Mouse (Mus musculus): ENCODE measurements around the gene Zfp286. TPM values are rescaled to one million over a fixed set of nuclear protein-coding genes. Genes with fewer than 3 reads are reported as not detected.

Gene Zfp286
- polyA plus RNA-seq, 1 experiment = 1.1 TPM

DNA sequence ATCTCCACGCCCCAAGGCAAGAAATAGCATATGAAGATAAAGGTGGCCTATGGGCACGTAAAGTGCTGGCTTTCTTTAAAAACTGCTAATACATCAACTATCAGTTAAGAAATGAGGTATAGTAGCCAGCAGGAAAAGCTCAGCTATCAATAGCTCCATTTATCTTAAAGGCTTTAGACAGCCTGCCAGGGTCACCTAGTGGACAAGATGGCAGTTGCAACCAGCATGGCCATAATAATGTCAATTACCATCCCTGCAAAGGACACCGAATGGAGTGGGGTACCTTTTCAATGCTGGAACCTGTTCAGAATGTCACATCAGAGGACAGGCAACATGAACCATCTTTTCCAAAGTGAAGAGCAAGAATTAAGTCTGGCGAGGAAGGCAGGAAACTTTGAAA is 19.9 kb upstream of the Zfp286 start:
- TF ChIP-seq POLR2A (IDR thresholded peaks at IDR 0.05; ENCODE audit: borderline replicate concordance, extremely low read depth, low read depth, low read length) = no peak
- TF ChIP-seq CTCF (IDR thresholded peaks at IDR 0.05; ENCODE audit: insufficient read depth, low read length) = peak; percentile 32; the same call in 1 of the 2 replicates
- no peak for DNase-seq
- Histone ChIP-seq H3K4me1 (ENCODE audit: control insufficient read depth, insufficient read depth, low read length) (no peaks in the 10 kb centered on the region; the same call in 1 of the 2 replicates), H3K4me3 (replicated peaks; ENCODE audit: extremely low read depth, low read depth, low read length) (no peak overlapping the region)
- WGBS = 64% methylated on average over 4 of the region's 4 CpGs

DNA sequence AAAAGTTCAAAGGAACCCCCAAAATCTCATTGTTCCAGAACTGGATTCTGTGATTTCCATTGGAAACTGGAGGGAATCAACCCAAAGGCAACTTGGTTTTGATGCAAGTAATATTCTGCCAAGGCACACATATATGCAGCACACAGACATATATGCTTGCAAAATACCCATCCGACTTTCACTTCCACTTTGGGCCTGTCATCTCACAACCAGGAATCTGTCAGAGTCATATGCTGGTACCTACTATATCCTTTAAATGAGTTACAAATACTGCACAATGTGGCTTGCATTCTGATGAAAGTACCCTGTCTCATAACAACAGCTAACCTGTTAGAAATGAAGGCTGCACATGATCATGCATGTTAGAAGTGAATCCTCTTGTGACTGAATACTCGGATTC is 18.7 kb upstream of the Zfp286 start:
- H3K4me3 ChIP-seq (replicated peaks; ENCODE audit: extremely low read depth, low read depth, low read length) = no peak overlapping the region
- TF ChIP-seq CTCF (IDR thresholded peaks at IDR 0.05; ENCODE audit: insufficient read depth, low read length) (no peak), POLR2A (IDR thresholded peaks at IDR 0.05; ENCODE audit: borderline replicate concordance, extremely low read depth, low read depth, low read length) (no peak)
- 86% methylated on average over 2 of the region's 2 CpGs for WGBS

DNA sequence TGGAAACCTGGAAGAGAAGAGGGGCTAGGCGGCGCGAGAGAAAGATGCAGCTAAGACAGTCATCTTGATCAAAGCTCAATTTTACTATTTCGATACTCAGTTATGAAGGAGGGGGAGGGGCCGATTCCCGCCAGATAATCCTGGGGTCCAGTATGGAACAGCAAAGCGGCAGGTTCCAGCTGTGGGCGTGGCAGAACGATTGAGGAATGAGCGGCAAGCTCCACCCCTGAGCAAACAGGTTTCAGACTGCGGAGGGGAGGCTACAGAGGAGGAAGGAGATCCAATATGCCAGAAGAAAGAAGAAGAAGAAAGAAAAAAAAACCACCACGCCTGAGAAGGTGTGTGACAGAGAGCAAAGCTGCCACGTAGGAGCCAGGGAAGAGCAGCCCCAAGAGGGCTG is 14.9 kb upstream of the Zfp286 start:
- TF ChIP-seq POLR2A (IDR thresholded peaks at IDR 0.05; ENCODE audit: borderline replicate concordance, extremely low read depth, low read depth, low read length) (no peak), CTCF (IDR thresholded peaks at IDR 0.05; ENCODE audit: insufficient read depth, low read length) (no peak)
- 58% methylated on average over 13 of the region's 13 CpGs for WGBS
- Histone ChIP-seq H3K4me1 (ENCODE audit: control insufficient read depth, insufficient read depth, low read length) (no peaks in the 10 kb centered on the region), H3K4me3 (replicated peaks; ENCODE audit: extremely low read depth, low read depth, low read length) (no peak overlapping the region)
- DNase-seq = no peak

More for the DNA sequence above, 18.7 kb upstream of the Zfp286 start:
- H3K4me1 ChIP-seq (ENCODE audit: control insufficient read depth, insufficient read depth, low read length) = no peaks in the 10 kb centered on the region; the same call in 1 of the 2 replicates
- DNase-seq = no peak

DNA sequence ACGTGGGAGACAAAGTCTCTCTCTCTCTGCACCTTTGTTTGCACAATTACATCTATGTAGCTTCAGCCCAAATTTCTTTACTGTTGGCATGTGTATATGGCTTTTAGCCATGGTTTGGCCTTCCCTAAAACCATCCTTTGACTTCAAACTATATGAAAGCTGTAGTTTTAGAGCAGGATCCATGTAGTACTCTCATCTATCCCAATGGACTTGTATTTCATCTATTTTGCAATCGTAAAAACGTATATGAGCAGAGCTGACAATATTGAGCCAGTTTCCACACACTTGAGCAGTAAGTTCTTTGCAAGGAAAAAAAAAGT is 315 bp upstream of the Zfp286 start:
- H3K4me1 ChIP-seq (ENCODE audit: control insufficient read depth, insufficient read depth, low read length) = no peaks in the 10 kb centered on the region; the same call in 1 of the 2 replicates
- H3K4me3 ChIP-seq (replicated peaks; ENCODE audit: extremely low read depth, low read depth, low read length) = peak overlapping the region; percentile 57
- 54% methylated on average over 3 of the region's 3 CpGs for WGBS
- no peak for DNase-seq
- TF ChIP-seq POLR2A (IDR thresholded peaks at IDR 0.05; ENCODE audit: borderline replicate concordance, extremely low read depth, low read depth, low read length) (no peak), CTCF (IDR thresholded peaks at IDR 0.05; ENCODE audit: insufficient read depth, low read length) (no peak)

DNA sequence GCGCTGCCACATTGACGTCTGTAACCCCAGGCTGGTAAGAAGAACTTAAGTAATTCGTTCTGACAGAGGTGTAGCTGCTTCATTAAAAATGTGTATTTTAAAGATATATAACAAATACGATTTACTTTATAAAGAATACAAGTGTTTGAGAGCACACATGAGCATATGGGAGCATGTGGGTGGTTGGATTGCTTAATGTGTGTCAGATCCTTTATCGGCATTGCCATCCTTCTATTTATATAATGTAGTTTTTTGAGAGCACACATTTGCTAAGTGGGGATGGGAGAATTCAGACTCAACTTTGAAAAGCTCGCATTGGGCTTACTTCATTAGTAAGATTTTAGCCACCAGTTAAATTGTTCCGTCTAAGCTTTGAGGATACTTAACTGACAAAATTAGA is 12.8 kb downstream of the Zfp286 start:
- no peak for DNase-seq
- TF ChIP-seq POLR2A (IDR thresholded peaks at IDR 0.05; ENCODE audit: borderline replicate concordance, extremely low read depth, low read depth, low read length) (no peak), CTCF (IDR thresholded peaks at IDR 0.05; ENCODE audit: insufficient read depth, low read length) (no peak)
- no peak overlapping the region for H3K4me3 ChIP-seq (replicated peaks; ENCODE audit: extremely low read depth, low read depth, low read length)
- no peaks in the 10 kb centered on the region for H3K4me1 ChIP-seq (ENCODE audit: control insufficient read depth, insufficient read depth, low read length)
- 95% methylated on average over 7 of the region's 7 CpGs for WGBS

DNA sequence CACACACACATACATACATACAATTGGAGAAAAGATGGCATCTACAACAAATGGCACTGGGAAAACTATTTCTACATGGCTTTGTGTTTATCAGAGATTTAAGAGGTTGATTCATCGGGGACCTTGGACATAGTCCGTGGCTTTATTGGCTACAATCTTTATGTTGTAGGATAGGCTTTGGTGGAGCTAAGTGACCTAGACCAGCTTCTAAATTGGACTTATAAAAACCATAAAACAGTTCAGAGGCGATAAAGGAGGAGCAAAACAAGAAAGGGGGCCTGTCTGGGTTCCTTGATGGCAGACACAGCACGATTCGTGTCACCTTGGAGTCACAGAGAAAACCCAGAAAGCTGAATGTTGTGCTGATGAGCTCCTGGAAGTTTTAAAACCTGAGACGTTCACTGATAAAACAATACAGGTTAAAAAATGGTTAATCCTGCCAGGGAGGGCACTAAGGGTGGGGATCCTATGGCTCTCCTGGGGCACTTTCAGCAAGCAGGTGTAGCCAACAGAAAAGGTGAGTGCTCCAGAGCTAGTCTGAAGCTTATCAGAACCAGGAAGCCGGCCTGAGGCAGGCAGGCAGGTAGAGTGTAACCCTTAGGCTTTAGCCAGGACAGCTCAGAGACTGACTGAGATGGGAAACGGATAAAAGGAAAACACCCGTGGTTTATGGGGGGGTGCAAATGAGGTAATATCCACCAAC is 28.4 kb downstream of the Zfp286 start:
- TF ChIP-seq POLR2A (IDR thresholded peaks at IDR 0.05; ENCODE audit: borderline replicate concordance, extremely low read depth, low read depth, low read length) = no peak
- TF ChIP-seq CTCF (IDR thresholded peaks at IDR 0.05; ENCODE audit: insufficient read depth, low read length) = no peak
- Histone ChIP-seq H3K4me3 (replicated peaks; ENCODE audit: extremely low read depth, low read depth, low read length) (no peak overlapping the region), H3K4me1 (ENCODE audit: control insufficient read depth, insufficient read depth, low read length) (no peaks in the 10 kb centered on the region)
- no peak for DNase-seq
- 70% methylated on average over 9 of the region's 9 CpGs for WGBS

DNA sequence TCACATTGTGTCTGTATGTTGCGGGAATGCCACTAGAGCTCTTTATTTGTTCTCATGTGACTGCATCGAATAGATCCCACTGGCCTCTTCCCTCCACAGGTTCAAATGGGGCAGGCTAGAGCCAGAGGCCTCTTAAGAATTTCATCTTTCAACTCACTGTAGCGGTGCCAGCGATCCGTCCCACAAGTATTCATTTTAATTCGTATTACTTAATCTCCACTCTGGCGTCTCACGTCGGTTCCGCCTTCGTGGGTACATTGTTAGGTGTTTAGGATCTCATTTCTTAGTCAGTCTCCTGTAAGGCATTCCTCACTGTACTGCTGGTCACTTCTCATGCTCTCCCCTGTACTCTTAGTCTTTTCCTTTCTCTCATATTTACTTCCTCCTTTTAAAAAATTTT is 30.8 kb downstream of the Zfp286 start:
- 89% methylated on average over 11 of the region's 11 CpGs for WGBS
- no peaks in the 10 kb centered on the region for H3K4me1 ChIP-seq (ENCODE audit: control insufficient read depth, insufficient read depth, low read length)
- no peak for DNase-seq
- H3K4me3 ChIP-seq (replicated peaks; ENCODE audit: extremely low read depth, low read depth, low read length) = no peak overlapping the region
- TF ChIP-seq POLR2A (IDR thresholded peaks at IDR 0.05; ENCODE audit: borderline replicate concordance, extremely low read depth, low read depth, low read length) (no peak), CTCF (IDR thresholded peaks at IDR 0.05; ENCODE audit: insufficient read depth, low read length) (no peak)

DNA sequence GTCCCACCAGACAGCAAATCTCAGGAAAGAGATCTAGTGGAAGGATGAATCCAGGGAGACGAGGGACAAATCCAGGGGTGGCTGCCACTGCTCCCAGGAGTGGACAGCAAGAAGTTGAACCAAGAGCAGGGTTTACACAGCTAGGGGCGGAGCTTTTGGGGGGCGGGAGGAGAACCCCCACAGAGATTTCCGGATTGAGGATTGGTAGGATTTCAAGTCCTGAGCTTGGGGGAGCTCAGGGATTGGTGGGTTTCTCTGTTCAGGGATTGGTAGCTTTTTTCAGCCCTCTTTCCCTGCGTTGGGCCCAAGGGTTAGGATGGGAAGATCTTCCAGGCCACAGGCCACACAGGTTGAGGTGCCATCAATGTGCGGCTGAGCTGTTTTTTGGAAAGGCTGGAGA is 31.4 kb downstream of the Zfp286 start:
- DNase-seq = no peak
- no peak overlapping the region for H3K4me3 ChIP-seq (replicated peaks; ENCODE audit: extremely low read depth, low read depth, low read length)
- no peaks in the 10 kb centered on the region for H3K4me1 ChIP-seq (ENCODE audit: control insufficient read depth, insufficient read depth, low read length)
- TF ChIP-seq CTCF (IDR thresholded peaks at IDR 0.05; ENCODE audit: insufficient read depth, low read length) (no peak), POLR2A (IDR thresholded peaks at IDR 0.05; ENCODE audit: borderline replicate concordance, extremely low read depth, low read depth, low read length) (no peak)
- WGBS = 83% methylated on average over 6 of the region's 6 CpGs

DNA sequence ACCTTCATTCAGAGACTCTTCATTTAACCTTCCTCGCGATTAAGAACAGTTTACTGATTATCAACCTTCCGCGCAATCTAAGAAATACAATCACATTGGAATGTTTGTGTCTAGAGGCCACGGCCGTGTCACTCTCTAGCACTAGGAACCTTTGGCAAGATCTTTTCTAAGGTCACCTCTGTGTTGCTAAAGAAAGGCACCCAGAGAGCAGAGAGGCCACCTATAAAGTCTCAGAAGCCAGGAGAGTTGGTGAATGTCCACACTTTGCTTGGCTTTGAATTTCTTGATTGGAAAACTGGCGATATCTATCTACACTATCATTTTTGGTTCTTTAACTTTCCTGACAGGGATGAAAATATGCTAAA is 32.1 kb downstream of the Zfp286 start:
- WGBS = 4% methylated on average over 7 of the region's 7 CpGs

DNA sequence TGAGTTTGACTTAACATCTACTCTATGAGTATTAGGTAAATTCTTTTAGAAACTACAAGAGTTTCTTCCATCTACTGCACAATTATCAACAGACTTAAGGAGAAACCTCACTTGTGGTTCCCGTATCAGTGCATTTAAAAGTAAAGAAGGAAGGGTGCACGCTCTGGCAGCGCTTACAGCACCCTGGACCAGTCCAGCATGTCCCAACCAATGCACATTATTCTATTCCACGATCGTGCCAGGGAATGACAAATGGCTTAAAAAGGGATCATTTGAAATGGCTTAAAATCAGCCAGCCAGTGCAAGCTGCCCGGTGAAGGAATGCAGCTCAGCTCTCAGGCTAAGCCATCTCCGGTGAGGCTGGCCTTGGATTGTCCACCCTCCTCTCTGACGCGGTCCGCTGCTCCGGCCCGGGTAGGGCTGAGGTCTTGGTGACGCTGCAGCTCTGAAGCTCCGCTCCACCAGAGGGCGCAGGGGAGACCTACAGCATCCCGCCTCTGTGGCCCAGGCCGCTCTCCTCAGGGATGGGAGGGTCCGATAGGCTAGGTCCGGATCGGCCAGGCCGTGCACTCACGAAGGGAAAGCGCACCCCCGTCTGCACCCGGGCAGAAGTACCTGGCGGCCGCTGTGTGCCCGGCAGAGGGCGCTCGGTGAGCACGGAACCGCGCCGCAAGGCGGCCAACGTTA is 32.7 kb downstream of the Zfp286 start:
- Histone ChIP-seq H3K4me3 (replicated peaks; ENCODE audit: extremely low read depth, low read depth, low read length) (no peak overlapping the region), H3K4me1 (ENCODE audit: control insufficient read depth, insufficient read depth, low read length) (no peaks in the 10 kb centered on the region)
- peak; percentile 93 for DNase-seq
- TF ChIP-seq POLR2A (IDR thresholded peaks at IDR 0.05; ENCODE audit: borderline replicate concordance, extremely low read depth, low read depth, low read length) = no peak
- peak; percentile 64 for TF ChIP-seq CTCF (IDR thresholded peaks at IDR 0.05; ENCODE audit: insufficient read depth, low read length)
- 8% methylated on average over 36 of the region's 36 CpGs for WGBS

More for the DNA sequence above, 32.1 kb downstream of the Zfp286 start:
- no peak for DNase-seq
- Histone ChIP-seq H3K4me1 (ENCODE audit: control insufficient read depth, insufficient read depth, low read length) (no peaks in the 10 kb centered on the region), H3K4me3 (replicated peaks; ENCODE audit: extremely low read depth, low read depth, low read length) (no peak overlapping the region)
- TF ChIP-seq POLR2A (IDR thresholded peaks at IDR 0.05; ENCODE audit: borderline replicate concordance, extremely low read depth, low read depth, low read length) (no peak), CTCF (IDR thresholded peaks at IDR 0.05; ENCODE audit: insufficient read depth, low read length) (no peak)
